Mouse (Mus musculus) heart, adult 2 months (tissue): Measurements from ENCODE around the gene Prss28. TPM values are rescaled to one million over a fixed set of nuclear protein-coding genes. Genes with fewer than 3 reads are reported as not detected.

Experiments used
- DNase-seq, 2 experiments: peaks; one replicate each; pipeline ENCODE4 v3.0.0; 2021
- H3K27ac ChIP-seq: fragments of 200-600 bp; 2 replicates; pipeline ENCODE4 v1.8.1; 2022
- H3K27me3 ChIP-seq: fragments of 200-500 bp; 2 replicates; pipeline ENCODE4 v1.6.1; 2012; ENCODE audit warnings: mild to moderate bottlenecking, low read length, inconsistent platforms, mixed read lengths; ENCODE audit not compliant: control insufficient read depth, insufficient read depth
- H3K36me3 ChIP-seq: fragments of 200-500 bp; 2 replicates; pipeline ENCODE4 v1.6.1; 2012; ENCODE audit warnings: low read length, inconsistent platforms; ENCODE audit not compliant: control insufficient read depth, insufficient read depth
- H3K4me1 ChIP-seq: fragments of 200-500 bp; 2 replicates; pipeline ENCODE4 v1.6.1; 2011; ENCODE audit warnings: low read length; ENCODE audit not compliant: control insufficient read depth, insufficient read depth
- H3K4me3 ChIP-seq: fragments of 200-600 bp; 2 replicates; pipeline ENCODE4 v1.8.1; 2022
- H3K79me2 ChIP-seq: fragments of 200-500 bp; replicated peaks from 2 replicates; pipeline ENCODE4 v1.6.1; 2012; ENCODE audit warnings: mild to moderate bottlenecking, inconsistent platforms, low read length, moderate library complexity, mixed read lengths; ENCODE audit not compliant: control insufficient read depth, insufficient read depth
- H3K9ac ChIP-seq: fragments of 200-500 bp; 2 replicates; pipeline ENCODE4 v1.6.1; 2012; ENCODE audit warnings: low read depth, mild to moderate bottlenecking, control low read depth, inconsistent platforms, low read length, mixed read lengths
- CTCF ChIP-seq: fragments of 200-600 bp; IDR thresholded peaks from 2 replicates; pipeline ENCODE4 v1.8.1; 2022; ENCODE audit warnings: antibody characterized with exemption, mild to moderate bottlenecking, moderate library complexity
- EP300 ChIP-seq: fragments of 200-500 bp; IDR thresholded peaks from 2 replicates; pipeline ENCODE4 v1.6.1; 2011; ENCODE audit warnings: low read depth, low read length, control low read depth; ENCODE audit not compliant: insufficient read depth
- POLR2A ChIP-seq: fragments of 200-500 bp; IDR thresholded peaks from 2 replicates; pipeline ENCODE4 v1.6.1; 2011; ENCODE audit warnings: mild to moderate bottlenecking, low read depth, low read length, control low read depth; ENCODE audit not compliant: insufficient read depth
- WGBS: fragments of 180-500 bp; shearing (Covaris S2); methylation state at CpG from one replicate; pipeline ENCODE4 v1.1.7; 2018; 5-methylcytosine and 5-hydroxymethylcytosine counted together
- intact Hi-C: fragments of 180-260 bp; cut with DNase I; formaldehyde crosslinking; loops from one replicate; pipeline ENCODE4 v1.15.1; 2025
- polyA plus RNA-seq: library from polyadenylated mRNA; depleted of rRNA; stranded (reverse); fragments of >200 nt; gene quantifications from 2 replicates; pipeline ENCODE4 v1.2.3, GENCODE M21; 2012; rRNA removed
- total RNA-seq, 2 experiments: library from RNA; stranded (reverse); gene quantifications; 2 replicates each; pipeline ENCODE4 v1.2.3; 2021

Prss28 gene
- total and polyA plus RNA-seq, 3 experiments: not detected

DNA sequence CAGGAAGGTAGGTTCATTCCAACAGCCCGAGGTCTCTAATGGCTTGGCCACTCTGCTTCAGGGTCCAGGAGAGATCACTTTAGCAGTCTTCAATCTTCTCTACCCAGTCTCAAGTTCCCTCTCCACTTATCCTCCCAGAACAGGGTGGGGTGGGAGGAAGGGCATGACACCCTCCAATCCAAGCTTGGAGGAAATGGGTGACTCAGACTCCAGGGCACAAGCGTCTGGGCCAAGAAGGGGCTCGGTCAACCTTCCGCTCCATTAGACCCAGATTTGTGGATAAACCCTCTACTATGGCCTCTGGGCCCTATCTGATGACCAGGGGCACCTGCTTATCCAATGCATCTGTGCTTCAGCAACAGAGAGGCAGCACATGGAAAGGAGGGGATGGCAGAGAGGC is 37.0 kb downstream of the Prss28 start, which contains the start of gene Tpsab1:
Tpsab1 (minus strand) TSS at position 101 of the 400 bp plus-strand sequence.
- no peaks in the 10 kb centered on the region for H3K27me3 ChIP-seq
- H3K4me3 ChIP-seq: no peak within 1 kb of the TSS
- H3K79me2 ChIP-seq: no peaks in the 10 kb centered on the region
- no peak within 1 kb of the TSS for H3K9ac ChIP-seq
- H3K27ac ChIP-seq: no peak within 1 kb of the TSS
- intact Hi-C loops: no loop called here
- H3K4me1 ChIP-seq: no peaks in the 10 kb centered on the region
- H3K36me3 ChIP-seq: no peaks in the 10 kb centered on the region
- DNase-seq: no peak
- no peak for TF ChIP-seq CTCF
- no peak for TF ChIP-seq POLR2A
- no peak for TF ChIP-seq EP300
- WGBS: 71% methylated on average over 4 of the region's 4 CpGs

DNA sequence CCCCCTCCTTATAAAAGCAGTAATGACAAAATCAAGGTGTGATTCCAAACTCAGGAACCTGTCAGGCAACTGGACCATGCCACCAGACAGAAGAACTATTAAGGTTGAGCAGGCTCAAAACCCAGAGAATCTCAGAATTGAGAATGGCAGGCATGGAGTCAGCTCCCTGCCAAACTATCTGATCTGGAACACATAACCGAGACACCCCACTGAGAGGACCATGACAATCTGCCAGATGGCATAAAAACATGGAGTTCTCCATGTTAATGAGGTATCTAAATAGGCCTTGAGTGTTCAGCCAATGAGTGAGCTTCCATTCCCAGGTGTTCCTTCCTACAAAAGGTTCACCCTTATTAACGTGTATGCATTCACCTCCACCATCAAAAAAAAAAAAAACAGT is 52.8 kb downstream of the Prss28 start:
- Histone ChIP-seq H3K79me2 (no peaks in the 10 kb centered on the region), H3K4me3 (no peak overlapping the region), H3K9ac (no peak overlapping the region), H3K4me1 (no peaks in the 10 kb centered on the region), H3K27ac (no peak overlapping the region), H3K27me3 (no peaks in the 10 kb centered on the region; the same call in 1 of the 2 replicates), H3K36me3 (no peaks in the 10 kb centered on the region)
- DNase-seq: no peak
- 57% methylated on average over 2 of the region's 2 CpGs for WGBS
- intact Hi-C loops: loop anchor here (10.0 kb wide), 1 partner anchor 416 kb away; no protein-coding TSS in a partner anchor
- TF ChIP-seq EP300: no peak
- no peak for TF ChIP-seq CTCF
- no peak for TF ChIP-seq POLR2A

Other genes with a start within 250 kb of the Prss28 start
- gene Tmem204, start 225.1 kb upstream of the Prss28 start, total RNA-seq: 10 to 100 TPM; 40.0 to 45.1 TPM
- 77.3 and 82.0 TPM in 2 replicates for gene Tmem204, start 225.1 kb upstream of the Prss28 start, polyA plus RNA-seq
- 10 to 100 TPM; 12.1 to 13.5 TPM for gene Telo2, start 192.7 kb upstream of the Prss28 start, total RNA-seq
- 12.7 and 15.5 TPM in 2 replicates for gene Telo2, start 192.7 kb upstream of the Prss28 start, polyA plus RNA-seq
- 1 to 10 TPM; 5.4 to 5.8 TPM for gene Ptx4, start 187.9 kb upstream of the Prss28 start, total RNA-seq
- 0.16 and 0.26 TPM in 2 replicates for gene Ptx4, start 187.9 kb upstream of the Prss28 start, polyA plus RNA-seq
- gene Clcn7, start 175.3 kb upstream of the Prss28 start, total RNA-seq: 10 to 100 TPM; 25.4 to 28.5 TPM
- gene Clcn7, start 175.3 kb upstream of the Prss28 start, polyA plus RNA-seq: 24.6 and 31.3 TPM in 2 replicates
- gene Ccdc154, start 146.2 kb upstream of the Prss28 start, total RNA-seq: not detected
- gene Ccdc154, start 146.2 kb upstream of the Prss28 start, polyA plus RNA-seq: 0.06 TPM in 1 of 2 replicates, not detected in the other
- gene Gm38655, start 133.2 kb upstream of the Prss28 start, total RNA-seq: not detected
- gene Gm38655, start 133.2 kb upstream of the Prss28 start, polyA plus RNA-seq: 0.29 TPM in 1 of 2 replicates, not detected in the other
- gene BC003965, start 124.1 kb upstream of the Prss28 start, total RNA-seq: 10 to 100 TPM; 20.8 to 22.2 TPM
- 12.1 and 18.6 TPM in 2 replicates for gene BC003965, start 124.1 kb upstream of the Prss28 start, polyA plus RNA-seq
- gene Unkl, start 120.2 kb upstream of the Prss28 start, total RNA-seq: 1 to 10 TPM; 7.4 to 7.5 TPM
- gene Unkl, start 120.2 kb upstream of the Prss28 start, polyA plus RNA-seq: 6.6 and 9.1 TPM in 2 replicates
- gene Gnptg, start 68.5 kb upstream of the Prss28 start, total RNA-seq: 10 to 100 TPM; 13.6 to 16.1 TPM
- 18.0 and 19.5 TPM in 2 replicates for gene Gnptg, start 68.5 kb upstream of the Prss28 start, polyA plus RNA-seq
- 1 to 10 TPM; 6.9 to 8.2 TPM for gene Tsr3, start 68.5 kb upstream of the Prss28 start, total RNA-seq
- gene Tsr3, start 68.5 kb upstream of the Prss28 start, polyA plus RNA-seq: 7.1 TPM in 2 replicates
- gene Baiap3, start 52.3 kb upstream of the Prss28 start, total RNA-seq: under 1 TPM; 0.32 to 0.39 TPM
- 0.79 and 1.5 TPM in 2 replicates for gene Baiap3, start 52.3 kb upstream of the Prss28 start, polyA plus RNA-seq
- gene Ube2i, start 34.0 kb upstream of the Prss28 start, total RNA-seq: 10 to 100 TPM; 88.3 to 90.3 TPM
- gene Ube2i, start 34.0 kb upstream of the Prss28 start, polyA plus RNA-seq: 69.7 and 94.6 TPM in 2 replicates
- under 1 TPM; 0.21 to 0.36 TPM for gene Prss34, start 10.3 kb upstream of the Prss28 start, total RNA-seq
- gene Prss34, start 10.3 kb upstream of the Prss28 start, polyA plus RNA-seq: 0.14 and 0.35 TPM in 2 replicates
- not detected for gene Prss29, start 10.0 kb downstream of the Prss28 start, total RNA-seq
- not detected in 2 replicates for gene Prss29, start 10.0 kb downstream of the Prss28 start, polyA plus RNA-seq
- gene Tpsab1, start 36.9 kb downstream of the Prss28 start, total RNA-seq: under 1 TPM; 0.70 to 0.82 TPM
- 0.12 and 0.31 TPM in 2 replicates for gene Tpsab1, start 36.9 kb downstream of the Prss28 start, polyA plus RNA-seq
- gene Tpsb2, start 57.7 kb downstream of the Prss28 start, total RNA-seq: 1 to 10 TPM; 1.4 to 2.5 TPM
- gene Tpsb2, start 57.7 kb downstream of the Prss28 start, polyA plus RNA-seq: 6.3 and 8.2 TPM in 2 replicates
- not detected for gene Tpsg1, start 60.6 kb downstream of the Prss28 start, total RNA-seq
- 0.47 and 0.61 TPM in 2 replicates for gene Tpsg1, start 60.6 kb downstream of the Prss28 start, polyA plus RNA-seq
- 1 to 10 TPM; 4.5 to 5.5 TPM for gene Cacna1h, start 125.1 kb downstream of the Prss28 start, total RNA-seq
- gene Cacna1h, start 125.1 kb downstream of the Prss28 start, polyA plus RNA-seq: 20.4 and 23.2 TPM in 2 replicates
- not detected for gene Tekt4, start 146.0 kb downstream of the Prss28 start, total RNA-seq
- 0.61 and 1.2 TPM in 2 replicates for gene Tekt4, start 146.0 kb downstream of the Prss28 start, polyA plus RNA-seq
- not detected for gene Sstr5, start 188.6 kb downstream of the Prss28 start, total RNA-seq
- gene Sstr5, start 188.6 kb downstream of the Prss28 start, polyA plus RNA-seq: not detected in 2 replicates